Comparison of ENCODE assay signal across 7 mouse cellular contexts in the genomic region with DNA sequence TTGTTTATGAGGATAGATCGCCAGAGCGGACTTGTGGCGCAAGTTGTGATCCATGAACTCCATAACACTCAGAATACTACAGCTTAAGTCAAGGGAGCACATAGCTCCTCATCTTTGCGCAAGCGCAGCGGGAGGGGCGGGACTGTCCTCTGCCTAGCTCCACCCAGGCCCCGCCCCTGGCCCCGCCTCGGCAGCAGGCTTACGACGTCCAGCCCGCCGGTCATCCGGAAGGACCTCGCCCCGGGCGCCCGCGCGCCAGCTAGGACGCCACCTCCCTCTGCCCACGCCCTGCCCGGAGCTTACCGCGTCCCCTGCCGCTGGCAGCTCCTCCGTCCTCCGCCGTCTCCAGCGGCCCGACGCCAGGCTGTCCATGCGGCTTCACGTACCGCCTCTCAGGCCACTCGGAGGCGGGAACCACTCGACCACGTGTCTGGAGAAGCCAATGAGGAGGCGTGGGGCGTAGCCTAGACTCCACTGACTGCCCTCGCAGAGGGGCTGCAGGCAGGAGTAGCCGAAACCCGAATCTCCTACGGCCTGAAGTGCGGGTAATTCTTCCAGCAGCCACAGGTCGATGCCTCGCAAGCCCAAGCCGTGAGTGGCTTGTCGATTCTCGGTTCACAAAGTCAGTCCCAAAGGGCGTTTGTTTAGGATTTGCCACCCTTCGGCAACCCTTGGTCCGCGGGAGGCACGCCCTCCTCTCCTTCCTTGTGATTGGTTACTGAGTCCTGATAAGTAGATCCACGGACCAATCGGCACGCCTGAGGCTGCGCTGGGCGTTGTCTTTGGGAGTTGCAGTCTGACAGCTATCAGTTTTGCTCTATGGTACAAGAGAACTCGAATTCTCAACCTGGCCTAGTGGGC. TPM values are rescaled to one million over a fixed set of nuclear protein-coding genes. Genes with fewer than 3 reads are reported as not detected.
DNase-seq lines count a peak whose midpoint lies in the region; ATAC-seq lines count a peak whose summit lies in the region.

Gene 9430038I01Rik, minus strand, starts transcription at position 426 of the 861 bp plus-strand sequence.

- H3K4me2 ChIP-seq in embryonic facial prominence, embryonic 11.5 days (ENCODE audit: low read depth, low read length) = peak within 1 kb of the TSS; percentile 60
- peak within 1 kb of the TSS; percentile 67 for H3K4me2 ChIP-seq in midbrain, embryonic 13.5 days (replicated peaks)

- H3K9ac ChIP-seq in embryonic facial prominence, embryonic 11.5 days (replicated peaks; ENCODE audit: low read length) = peak within 1 kb of the TSS; percentile 78
- peak within 1 kb of the TSS; percentile 73 for H3K9ac ChIP-seq in midbrain, embryonic 13.5 days (replicated peaks)

- H3K27ac ChIP-seq in embryonic facial prominence, embryonic 11.5 days (replicated peaks; ENCODE audit: low read depth, low read length) = peak within 1 kb of the TSS; percentile 66
- peak within 1 kb of the TSS; percentile 97 for H3K27ac ChIP-seq in limb, embryonic 10.5 days
- peak within 1 kb of the TSS; percentile 86 for H3K27ac ChIP-seq in midbrain, embryonic 13.5 days

- under 1% methylated on average over 63 of the region's 63 CpGs for WGBS in embryonic facial prominence, embryonic 11.5 days
- under 1% methylated on average over 63 of the region's 63 CpGs for WGBS in limb, embryonic 10.5 days
- WGBS in midbrain, embryonic 13.5 days = under 1% methylated on average over 59 of the region's 63 CpGs

- H3K36me3 ChIP-seq in embryonic facial prominence, embryonic 11.5 days (replicated peaks; ENCODE audit: control insufficient read depth, insufficient read depth, low read depth, low read length) = no peaks in the 10 kb centered on the region
- no peaks in the 10 kb centered on the region for H3K36me3 ChIP-seq in limb, embryonic 10.5 days
- no peaks in the 10 kb centered on the region for H3K36me3 ChIP-seq in midbrain, embryonic 13.5 days

- peak within 1 kb of the TSS; percentile 82 for H3K4me3 ChIP-seq in embryonic facial prominence, embryonic 11.5 days (ENCODE audit: low read depth, low read length)
- peak within 1 kb of the TSS; percentile 83 for H3K4me3 ChIP-seq in limb, embryonic 10.5 days
- H3K4me3 ChIP-seq in midbrain, embryonic 13.5 days (replicated peaks) = peak within 1 kb of the TSS; percentile 75

- peak; percentile 99 for ATAC-seq in embryonic facial prominence, embryonic 11.5 days (replicated peaks; ENCODE audit: insufficient number of reproducible peaks, low FRiP score, low TSS enrichment, low read depth)
- ATAC-seq in granulocyte monocyte progenitor cell, adult 5-6 weeks (replicated peaks; ENCODE audit: poor library complexity, severe bottlenecking) = peak; percentile 85
- peak; percentile 100 for ATAC-seq in midbrain, embryonic 13.5 days

- peak; percentile 99 for DNase-seq in adrenal gland, postnatal 14 days
- peak; percentile 95 for DNase-seq in embryonic facial prominence, embryonic 11.5 days (ENCODE audit: low spot score)
- DNase-seq in kidney, adult 11 months = peak; percentile 98
- peak; percentile 98 for DNase-seq in limb, embryonic 10.5 days (ENCODE audit: low spot score)
- peak; percentile 96 for DNase-seq in spleen, adult 12 weeks (ENCODE audit: low spot score)

- no peaks in the 10 kb centered on the region for H3K27me3 ChIP-seq in embryonic facial prominence, embryonic 11.5 days (ENCODE audit: control insufficient read depth, insufficient read depth, low read length)
- H3K27me3 ChIP-seq in limb, embryonic 10.5 days (ENCODE audit: low read depth, poor library complexity, severe bottlenecking) = no peaks in the 10 kb centered on the region
- H3K27me3 ChIP-seq in midbrain, embryonic 13.5 days = no peaks in the 10 kb centered on the region

- no peaks in the 10 kb centered on the region for H3K4me1 ChIP-seq in embryonic facial prominence, embryonic 11.5 days (ENCODE audit: control insufficient read depth, insufficient read depth, low read length)
- H3K4me1 ChIP-seq in limb, embryonic 10.5 days = peaks cover 6% of the 10 kb centered on the region; the same call in 1 of the 2 replicates
- peaks cover 11% of the 10 kb centered on the region for H3K4me1 ChIP-seq in midbrain, embryonic 13.5 days (replicated peaks)

- no peaks in the 10 kb centered on the region for H3K9me3 ChIP-seq in embryonic facial prominence, embryonic 11.5 days (replicated peaks; ENCODE audit: control insufficient read depth, low read length)
- no peaks in the 10 kb centered on the region for H3K9me3 ChIP-seq in limb, embryonic 10.5 days (replicated peaks)
- H3K9me3 ChIP-seq in midbrain, embryonic 13.5 days = no peaks in the 10 kb centered on the region

RNA-seq across cellular contexts. Expression of gene 9430038I01Rik, which starts in this region (rescaled TPM):
- total RNA-seq in adrenal gland, postnatal 14 days (2021) = 9.3 and 10.1 TPM in 2 replicates
- polyA plus RNA-seq in embryonic facial prominence, embryonic 11.5 days (2014; fragmentation: Nextera tagmentation; extraction: Ambion mirVana) = 19.1 and 22.0 TPM in 2 replicates
- total RNA-seq in granulocyte monocyte progenitor cell, adult 5-6 weeks (2014; fragmentation: Nextera tagmentation) = 8.6 and 11.3 TPM in 2 replicates
- 15.9 and 16.2 TPM in 2 replicates for total RNA-seq in granulocyte monocyte progenitor cell, adult 5-6 weeks (2017)
- 22.2 and 24.9 TPM in 2 replicates for polyA plus RNA-seq in limb, embryonic 10.5 days (2016; fragmentation: Nextera tagmentation; extraction: Ambion mirVana)
- 11.9 and 14.7 TPM in 2 replicates for polyA plus RNA-seq in midbrain, embryonic 13.5 days (2015; fragmentation: Nextera tagmentation; extraction: Ambion mirVana)

Comparison
In these comparisons a context has a peak if more than half of its experiments do, and no peak if none do; other contexts are left out.
1. Peak in every context shown above with its lines: DNase-seq, ATAC-seq, H3K4me3 ChIP-seq and H3K27ac ChIP-seq.